Mouse (Mus musculus) gastrocnemius, postnatal 36 days (tissue): Measurements from ENCODE around the gene Hmbs. TPM values are rescaled to one million over a fixed set of nuclear protein-coding genes. Genes with fewer than 3 reads are reported as not detected.
"Not testable (repeated sequence)": the region's sequence is repeated elsewhere in the genome, so short reads cannot be mapped to it uniquely, and the experiment has no call there.

Source experiments
- DNase-seq, 2 experiments: peaks; one replicate each; pipeline ENCODE4 v3.0.0; 2022
- intact Hi-C: fragments of 180-260 bp; cut with DNase I; formaldehyde crosslinking; loops from one replicate; pipeline ENCODE4 v1.15.1; 2025
- total RNA-seq, 2 experiments: library from RNA; stranded (reverse); gene quantifications; 2 replicates each; pipeline ENCODE4 v1.2.3; 2021

The Hmbs gene
- total RNA-seq, 2 experiments from 2014 or later: 19.7 to 21.2 TPM

- DNase-seq: no peak
- intact Hi-C loops: no loop called here
Observed at GRCm38 (mm10) chr9:44347166-44347565, 3.1 kb upstream of the Hmbs start.

- intact Hi-C loops: no loop called here
- no peak for DNase-seq
Observed at GRCm38 (mm10) chr9:44345570-44346433, 1.8 kb upstream of the Hmbs start.

GRCm38 (mm10) chr9:44343290-44343689 is 738 bp downstream of the Hmbs start:
- intact Hi-C loops: loop anchor here (5.0 kb wide), 1 partner anchor 36 kb away; the partner anchor contains the start of gene Hinfp
- DNase-seq: no peak

- intact Hi-C loops: loop anchor here (5.0 kb wide), 1 partner anchor 35 kb away; the partner anchor contains the start of gene Hinfp
- DNase-seq: no peak
Observed at GRCm38 (mm10) chr9:44342605-44343004, 1.4 kb downstream of the Hmbs start.

DNA sequence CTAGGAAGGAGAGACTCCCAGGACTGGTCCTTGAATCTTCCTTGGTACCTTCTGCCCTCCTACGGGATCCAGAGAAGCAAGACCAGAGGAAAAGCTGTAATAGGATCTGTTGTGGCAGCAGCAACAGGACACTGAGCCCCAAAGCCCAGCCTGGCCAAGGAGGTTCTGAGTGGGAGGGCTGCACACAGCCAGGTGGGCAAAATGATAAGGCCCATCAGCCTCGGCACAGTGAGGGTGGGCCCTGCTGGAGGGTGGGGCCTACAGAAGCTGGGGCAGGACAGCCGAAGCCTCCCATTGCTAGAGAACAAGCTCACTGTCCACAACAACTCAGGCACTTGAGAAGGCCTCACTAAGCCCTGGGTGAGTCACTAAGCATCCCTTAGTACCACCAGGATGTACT is 1.9 kb downstream of the Hmbs start:
- DNase-seq: no peak
- intact Hi-C loops: loop anchor here (5.0 kb wide), 1 partner anchor 35 kb away; the partner anchor contains the start of gene Hinfp

GRCm38 (mm10) chr9:44341487-44341886 is 2.5 kb downstream of the Hmbs start:
- DNase-seq: no peak
- intact Hi-C loops: loop anchor here (5.0 kb wide), 1 partner anchor 34 kb away; the partner anchor contains the start of gene Hinfp

DNA sequence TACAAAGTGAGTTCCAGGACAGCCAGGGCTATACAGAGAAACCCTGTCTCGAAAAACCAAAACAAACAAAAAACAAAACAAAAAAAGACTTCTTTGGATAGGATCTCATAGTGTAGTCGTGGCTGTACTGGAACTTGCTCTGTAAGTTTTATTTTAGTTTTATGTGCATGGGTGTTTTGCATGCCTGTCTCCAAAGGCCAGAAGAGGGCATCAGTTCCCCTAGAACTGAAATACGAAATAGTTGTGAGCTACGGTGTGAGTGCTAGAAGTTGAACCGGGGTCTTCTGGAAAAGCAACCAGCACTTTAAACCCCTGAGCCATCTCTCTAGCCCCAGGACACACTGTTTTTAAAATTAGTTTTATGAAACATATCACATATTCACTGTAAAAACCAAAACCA is 5.5 kb downstream of the Hmbs start:
- intact Hi-C loops: loop anchor here (5.0 kb wide), 1 partner anchor 49 kb away; no protein-coding TSS in a partner anchor
- no peak for DNase-seq

DNA sequence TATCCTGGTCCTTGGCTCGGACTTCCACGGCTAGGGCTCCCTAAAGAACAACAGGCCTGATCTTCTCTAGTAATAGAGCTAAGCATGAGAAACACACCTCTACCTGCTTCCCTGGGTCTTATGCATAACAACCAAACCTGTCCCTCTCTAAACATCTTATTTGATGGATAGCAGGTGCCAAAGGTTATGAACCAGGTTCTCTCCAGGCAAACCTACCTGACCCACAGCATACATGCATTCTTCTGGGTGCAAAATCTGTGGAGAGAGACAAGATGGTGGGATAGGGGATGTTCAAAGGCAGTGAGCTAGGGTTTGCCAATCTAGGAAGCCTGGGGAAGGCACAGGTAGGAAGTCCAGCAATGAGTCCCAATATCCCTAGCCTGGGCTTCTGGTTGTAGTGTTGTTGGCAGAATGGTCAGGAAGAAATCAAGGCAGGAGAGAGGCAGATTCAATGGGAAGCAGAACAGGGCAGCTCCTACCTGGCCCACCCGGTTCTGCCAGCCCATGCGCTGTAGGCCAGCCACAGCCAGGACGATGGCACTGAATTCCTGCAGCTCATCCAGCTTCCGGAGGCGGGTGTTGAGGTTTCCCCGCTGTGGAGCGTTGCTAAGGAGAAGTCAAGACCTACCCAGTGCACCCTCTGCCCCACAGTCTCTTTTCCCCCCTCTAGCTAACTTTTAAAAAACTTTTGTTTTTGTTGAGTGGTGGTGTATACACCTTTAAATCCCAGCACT is 6.4 kb downstream of the Hmbs start:
- DNase-seq: no peak
- intact Hi-C loops: loop anchor here (5.0 kb wide), 1 partner anchor 50 kb away; no protein-coding TSS in a partner anchor

DNA sequence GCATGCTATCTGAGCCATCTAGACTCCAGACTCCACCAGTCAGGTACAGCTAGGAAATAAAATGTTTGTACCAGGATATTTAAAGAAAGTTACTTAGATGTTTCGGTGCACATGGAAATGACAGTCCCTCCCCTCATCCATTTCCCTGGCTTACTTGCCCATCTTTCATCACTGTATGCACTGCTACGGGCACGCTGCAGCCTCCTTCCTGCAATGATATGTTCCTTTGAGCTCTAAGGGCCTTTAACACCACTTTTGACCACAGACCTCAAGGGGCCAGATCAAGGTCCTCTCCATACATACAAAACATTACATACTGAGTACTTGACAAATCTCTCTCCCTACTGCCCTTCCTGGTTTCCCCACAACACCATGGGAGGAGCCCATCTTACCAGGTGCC is 7.1 kb downstream of the Hmbs start:
- intact Hi-C loops: loop anchor here (5.0 kb wide), 1 partner anchor 50 kb away; no protein-coding TSS in a partner anchor
- no peak for DNase-seq

DNA sequence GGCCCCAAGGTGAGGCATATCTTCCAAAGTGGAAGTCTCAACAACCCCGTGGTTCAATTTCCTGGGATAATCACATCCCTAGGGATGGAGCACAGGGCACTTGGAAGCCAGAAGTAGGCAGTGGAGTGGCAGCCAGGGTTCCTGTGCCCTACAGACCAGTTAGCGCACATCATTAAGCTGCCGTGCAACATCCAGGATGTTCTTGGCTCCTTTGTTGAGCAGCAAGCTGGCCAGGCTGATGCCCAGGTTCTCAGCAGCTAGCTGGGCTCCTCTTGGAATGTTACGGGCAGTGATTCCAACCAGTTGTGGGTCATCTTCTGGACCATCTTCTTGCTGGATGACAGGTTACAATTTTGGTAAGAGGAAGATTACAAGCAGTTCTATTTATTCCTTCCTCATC is 7.5 kb downstream of the Hmbs start:
- DNase-seq: not testable (repeated sequence)
- intact Hi-C loops: loop anchor here (5.0 kb wide), 1 partner anchor 51 kb away; no protein-coding TSS in a partner anchor

- DNase-seq: no peak
- intact Hi-C loops: loop anchor here (5.0 kb wide), 1 partner anchor 51 kb away; no protein-coding TSS in a partner anchor
Observed at GRCm38 (mm10) chr9:44336093-44336406, 8.0 kb downstream of the Hmbs start.

DNA sequence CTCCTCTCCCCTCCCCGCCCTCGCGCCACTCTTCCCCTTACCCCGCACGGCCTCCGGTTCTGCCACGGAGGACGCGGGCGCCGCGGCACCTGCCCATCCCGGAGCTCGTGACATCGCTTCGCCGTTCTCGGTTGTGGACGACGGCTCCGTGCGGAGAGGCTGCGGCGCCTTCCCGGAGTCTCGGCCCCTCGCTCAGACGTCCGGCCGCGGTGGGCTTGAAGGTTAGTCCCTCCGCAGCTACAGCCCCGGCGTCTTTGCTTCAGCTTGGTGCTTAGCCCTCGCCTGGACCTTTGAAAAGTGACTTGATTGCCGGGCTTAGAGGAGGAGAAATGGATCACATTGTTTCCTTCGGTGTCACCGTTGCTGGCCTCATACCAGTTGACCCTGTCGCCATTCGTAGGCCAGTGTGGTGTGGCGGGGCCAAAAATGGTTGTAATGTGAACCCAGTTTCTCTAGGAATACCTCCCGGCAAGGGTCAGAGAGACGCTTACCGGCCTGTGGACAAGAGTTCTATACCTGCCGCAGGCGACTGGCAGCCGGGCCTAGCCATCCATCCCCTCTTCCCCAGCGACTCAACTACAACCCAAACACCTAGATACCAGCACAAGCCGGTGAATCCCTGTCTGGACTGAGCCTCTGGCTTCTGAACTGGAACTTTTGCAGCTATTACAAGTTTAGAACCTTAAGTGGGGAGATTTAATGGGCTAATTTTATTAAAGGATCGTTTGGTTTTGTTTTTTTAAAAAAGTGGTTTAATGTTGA is 8.5 kb downstream of the Hmbs start:
- intact Hi-C loops: loop anchor here (5.0 kb wide), 1 partner anchor 52 kb away; no protein-coding TSS in a partner anchor
- no peak for DNase-seq

GRCm38 (mm10) chr9:44334396-44335330 is 9.4 kb downstream of the Hmbs start, which contains the start of gene H2afx:
TSS of gene H2afx (plus strand) at chr9:44334694.
- intact Hi-C loops: loop anchor here (5.0 kb wide), 1 partner anchor 53 kb away; no protein-coding TSS in a partner anchor
- peak; percentile 93 to 96 for DNase-seq

- intact Hi-C loops: no loop called here
- DNase-seq: no peak
Observed at GRCm38 (mm10) chr9:44332918-44333638, 10.9 kb downstream of the Hmbs start.

- no peak for DNase-seq
- intact Hi-C loops: no loop called here
Observed at GRCm38 (mm10) chr9:44330736-44331135, 13.3 kb downstream of the Hmbs start.

- intact Hi-C loops: no loop called here
- DNase-seq: no peak
Observed at GRCm38 (mm10) chr9:44327926-44328325, 16.1 kb downstream of the Hmbs start.

GRCm38 (mm10) chr9:44327064-44327711 is 16.8 kb downstream of the Hmbs start:
- intact Hi-C loops: no loop called here
- DNase-seq: no peak
